Mouse (Mus musculus) cerebellum, adult 2 months (tissue): ENCODE measurements around the gene Cul9. TPM values are rescaled to one million over a fixed set of nuclear protein-coding genes. Genes with fewer than 3 reads are reported as not detected.

Experiments
- DNase-seq, 2 experiments: peaks; one replicate each; pipeline ENCODE4 v3.0.0; 2021
- H3K27ac ChIP-seq: fragments of 200-500 bp; 2 replicates; pipeline ENCODE4 v1.5.1; 2012; ENCODE audit warnings: low read length, control low read depth, inconsistent platforms; ENCODE audit not compliant: insufficient read depth
- H3K27me3 ChIP-seq: fragments of 200-500 bp; 2 replicates; pipeline ENCODE4 v1.6.1; 2012; ENCODE audit warnings: inconsistent platforms, mild to moderate bottlenecking, low read length, moderate library complexity; ENCODE audit not compliant: control insufficient read depth, insufficient read depth
- H3K4me1 ChIP-seq: fragments of 200-500 bp; 2 replicates; pipeline ENCODE4 v1.6.1; 2011; ENCODE audit warnings: low read length; ENCODE audit not compliant: control insufficient read depth, insufficient read depth
- H3K4me3 ChIP-seq: fragments of 200-500 bp; replicated peaks from 2 replicates; pipeline ENCODE3; 2011; ENCODE audit warnings: mild to moderate bottlenecking, low read depth, low read length, control low read depth; ENCODE audit not compliant: insufficient read depth
- CTCF ChIP-seq: fragments of 200-500 bp; IDR thresholded peaks from 2 replicates; pipeline ENCODE4 v1.5.1; 2011; ENCODE audit warnings: low read depth, mild to moderate bottlenecking, control low read depth, low read length, moderate library complexity, borderline replicate concordance; ENCODE audit not compliant: insufficient read depth
- POLR2A ChIP-seq: fragments of 200-500 bp; IDR thresholded peaks from 2 replicates; pipeline ENCODE4 v1.6.1; 2011; ENCODE audit warnings: low read length, control low read depth, borderline replicate concordance; ENCODE audit not compliant: insufficient read depth
- WGBS: fragments of 180-500 bp; shearing (Covaris S2); methylation state at CpG from one replicate; pipeline ENCODE4 v1.1.7; 2018; 5-methylcytosine and 5-hydroxymethylcytosine counted together
- polyA plus RNA-seq: library from polyadenylated mRNA; depleted of rRNA; stranded (reverse); fragments of >200 nt; gene quantifications from 2 replicates; pipeline ENCODE4 v1.2.3, GENCODE M21; 2012

The Cul9 gene
- polyA plus RNA-seq, 1 experiment: 56.2 TPM

GRCm38 (mm10) chr17:46556584-46556945 is 10.4 kb upstream of the Cul9 start:
- peak in 1 of 2 experiments; percentile 51 for DNase-seq
- no peak overlapping the region for H3K27ac ChIP-seq
- under 1% methylated on average over 11 of the region's 11 CpGs for WGBS
- H3K4me1 ChIP-seq: peaks cover 8% of the 10 kb centered on the region
- H3K4me3 ChIP-seq: peak overlapping the region; percentile 62
- H3K27me3 ChIP-seq: no peaks in the 10 kb centered on the region
- TF ChIP-seq POLR2A (no peak), CTCF (no peak)

- H3K27me3 ChIP-seq: no peaks in the 10 kb centered on the region
- peak within 1 kb of the TSS; percentile 88 for H3K4me3 ChIP-seq
- DNase-seq: peak; percentile 95 to 98
- TF ChIP-seq POLR2A (peak; percentile 36; the same call in 1 of the 2 replicates), CTCF (peak; percentile 32; the same call in 1 of the 2 replicates)
- peak within 1 kb of the TSS; percentile 40 for H3K27ac ChIP-seq
- under 1% methylated on average over 87 of the region's 87 CpGs for WGBS
- peaks cover 8% of the 10 kb centered on the region for H3K4me1 ChIP-seq
Observed at GRCm38 (mm10) chr17:46555673-46556583, 9.7 kb upstream of the Cul9 start, which contains the start of gene Srf. Srf (minus strand) TSS chr17:46556175.

GRCm38 (mm10) chr17:46554977-46555672 is 8.9 kb upstream of the Cul9 start:
- H3K4me1 ChIP-seq: peaks cover 8% of the 10 kb centered on the region
- H3K4me3 ChIP-seq: peak overlapping the region; percentile 88
- DNase-seq: peak; percentile 55 to 63
- H3K27me3 ChIP-seq: no peaks in the 10 kb centered on the region
- H3K27ac ChIP-seq: peak overlapping the region; percentile 40; the same call in 1 of the 2 replicates
- no peak for TF ChIP-seq CTCF
- TF ChIP-seq POLR2A: no peak
- under 1% methylated on average over 74 of the region's 75 CpGs for WGBS

GRCm38 (mm10) chr17:46554646-46554976 is 8.4 kb upstream of the Cul9 start:
- WGBS: under 1% methylated on average over 11 of the region's 11 CpGs
- no peak for DNase-seq
- Histone ChIP-seq H3K4me3 (peak overlapping the region; percentile 88), H3K27me3 (no peaks in the 10 kb centered on the region), H3K27ac (peak overlapping the region; percentile 40; the same call in 1 of the 2 replicates), H3K4me1 (peaks cover 8% of the 10 kb centered on the region)
- TF ChIP-seq CTCF (no peak), POLR2A (peak; percentile 41; the same call in 1 of the 2 replicates)

- Histone ChIP-seq H3K27ac (0 out of 2 replicates have a peak overlapping the region, but pooled peaks have one; percentile 86), H3K27me3 (no peaks in the 10 kb centered on the region), H3K4me1 (peaks cover 8% of the 10 kb centered on the region), H3K4me3 (peak overlapping the region; percentile 32)
- no peak for TF ChIP-seq POLR2A
- no peak for TF ChIP-seq CTCF
- WGBS: 45% methylated on average over 3 of the region's 3 CpGs
- no peak for DNase-seq
Observed at GRCm38 (mm10) chr17:46553926-46554325, 7.7 kb upstream of the Cul9 start.

GRCm38 (mm10) chr17:46553469-46553868 is 7.3 kb upstream of the Cul9 start:
- 14% methylated on average over 11 of the region's 11 CpGs for WGBS
- peaks cover 8% of the 10 kb centered on the region for H3K4me1 ChIP-seq
- no peak for DNase-seq
- TF ChIP-seq CTCF: no peak
- TF ChIP-seq POLR2A: no peak
- H3K27ac ChIP-seq: peak overlapping the region; percentile 86
- peak overlapping the region; percentile 53 for H3K4me3 ChIP-seq
- H3K27me3 ChIP-seq: no peaks in the 10 kb centered on the region

GRCm38 (mm10) chr17:46552841-46553423 is 6.7 kb upstream of the Cul9 start:
- no peaks in the 10 kb centered on the region for H3K27me3 ChIP-seq
- peaks cover 8% of the 10 kb centered on the region for H3K4me1 ChIP-seq
- peak overlapping the region; percentile 86 for H3K27ac ChIP-seq
- whole genome bisulfite sequencing: under 1% methylated on average over 24 of the region's 24 CpGs
- DNase-seq: peak; percentile 87 to 91
- H3K4me3 ChIP-seq: peak overlapping the region; percentile 53
- TF ChIP-seq POLR2A (peak; percentile 32; the same call in 1 of the 2 replicates), CTCF (no peak)
